Mouse (Mus musculus): ENCODE measurements around the gene Gm10670. TPM values are rescaled to one million over a fixed set of nuclear protein-coding genes. Genes with fewer than 3 reads are reported as not detected.
"Not testable (repeated sequence)": the region's sequence is repeated elsewhere in the genome, so short reads cannot be mapped to it uniquely, and the experiment has no call there.

Gene Gm10670
- total RNA-seq (2021) = not detected in 2 replicates
- long read RNA-seq, experiment 1 = 0 reads
- long read RNA-seq, experiment 2 = 0 reads

GRCm38 (mm10) chr7:20474825-20475224 is at the start of gene Gm10670:
TSS of gene Gm10670 (minus strand) at chr7:20474925.
- DNase-seq = not testable (repeated sequence)

- DNase-seq = not testable (repeated sequence)
Measured at GRCm38 (mm10) chr7:20510434-20510833, 35.7 kb upstream of the Gm10670 start, which contains the start of gene Vmn1r103. TSS of gene Vmn1r103 (minus strand) at chr7:20510534.

GRCm38 (mm10) chr7:20442493-20442892 is 32.2 kb downstream of the Gm10670 start, which contains the start of gene Vmn1r101:
TSS of gene Vmn1r101 (minus strand) at chr7:20442593.
- DNase-seq = not testable (repeated sequence)

Other genes with a start within 250 kb of the Gm10670 start
- gene Gm4498, start 241.1 kb downstream of the Gm10670 start, total RNA-seq (2021) = not detected in 2 replicates
- gene Gm5890, start 212.1 kb downstream of the Gm10670 start, total RNA-seq (2021) = not detected in 2 replicates
- not detected in 2 replicates for gene Gm4133, start 140.9 kb downstream of the Gm10670 start, total RNA-seq (2021)
- not detected in 2 replicates for gene Gm5728, start 99.5 kb downstream of the Gm10670 start, total RNA-seq (2021)
- not detected in 2 replicates for gene Vmn1r100, start 57.0 kb downstream of the Gm10670 start, total RNA-seq (2021)
- gene Vmn1r101, start 32.3 kb downstream of the Gm10670 start, total RNA-seq (2021) = not detected in 2 replicates
- not detected in 2 replicates for gene Vmn1r103, start 35.6 kb upstream of the Gm10670 start, total RNA-seq (2021)
- gene Vmn1r104, start 58.9 kb upstream of the Gm10670 start, total RNA-seq (2021) = not detected in 2 replicates
- gene Gm5726, start 70.8 kb upstream of the Gm10670 start, total RNA-seq (2021) = not detected in 2 replicates
- not detected in 2 replicates for gene Gm4141, start 101.3 kb upstream of the Gm10670 start, total RNA-seq (2021)
- gene Gm4513, start 124.1 kb upstream of the Gm10670 start, total RNA-seq (2021) = not detected in 2 replicates
- gene Vmn1r107, start 194.0 kb upstream of the Gm10670 start, total RNA-seq (2021) = not detected in 2 replicates
- not detected in 2 replicates for gene Vmn1r111, start 228.3 kb upstream of the Gm10670 start, total RNA-seq (2021)

Measured in adrenal gland, postnatal 14 days (tissue).